Mouse (Mus musculus) heart, postnatal 0 days (tissue): ENCODE results near the gene Terf2. TPM values are rescaled to one million over a fixed set of nuclear protein-coding genes. Genes with fewer than 3 reads are reported as not detected.

Experiments used
- ATAC-seq: fragments of 200-750 bp; cut with Nextera tagmentation; 2 replicates; pipeline ENCODE4 v1.8.0; 2017; ENCODE audit warnings: low read depth, moderate number of reproducible peaks, moderate library complexity; ENCODE audit not compliant: insufficient read depth
- DNase-seq: peaks from one replicate; pipeline ENCODE4 v3.0.0-alpha.2; 2016; ENCODE audit warnings: low spot score
- H3K27ac ChIP-seq: fragments of 300-500 bp; sonication (generic); 2 replicates; pipeline ENCODE4 v1.5.1; 2014; ENCODE audit warnings: low read depth, mild to moderate bottlenecking
- H3K27me3 ChIP-seq: fragments of 300-500 bp; sonication (generic); 2 replicates; pipeline ENCODE4 v1.6.1; 2014; ENCODE audit warnings: low read length, mixed read lengths; ENCODE audit not compliant: control insufficient read depth, insufficient read depth
- H3K36me3 ChIP-seq: fragments of 300-500 bp; sonication (generic); replicated peaks from 2 replicates; pipeline ENCODE4 v1.6.1; 2014; ENCODE audit warnings: low read length, mixed read lengths; ENCODE audit not compliant: control insufficient read depth, insufficient read depth
- H3K4me1 ChIP-seq: fragments of 300-500 bp; sonication (generic); 2 replicates; pipeline ENCODE4 v1.6.1; 2014; ENCODE audit warnings: antibody characterized with exemption; ENCODE audit not compliant: control insufficient read depth, insufficient read depth
- H3K4me2 ChIP-seq: fragments of 300-500 bp; sonication (generic); 2 replicates; pipeline ENCODE4 v1.6.1; 2014; ENCODE audit warnings: low read depth, mild to moderate bottlenecking, low read length, moderate library complexity
- H3K4me3 ChIP-seq: fragments of 300-500 bp; sonication (generic); 2 replicates; pipeline ENCODE4 v1.5.1; 2014; ENCODE audit warnings: low read depth, low read length
- H3K9ac ChIP-seq: fragments of 300-500 bp; sonication (generic); replicated peaks from 2 replicates; pipeline ENCODE4 v1.6.1; 2014; ENCODE audit warnings: low read depth, low read length, mixed read lengths
- H3K9me3 ChIP-seq: fragments of 300-500 bp; sonication (generic); replicated peaks from 2 replicates; pipeline ENCODE4 v1.6.1; 2016; ENCODE audit warnings: low read length; ENCODE audit not compliant: control insufficient read depth
- CTCF ChIP-seq: IDR thresholded peaks from 2 replicates; pipeline ENCODE4 v1.5.1; 2016; ENCODE audit warnings: antibody characterized with exemption, control low read depth, low read depth
- EP300 ChIP-seq: IDR thresholded peaks from 2 replicates; pipeline ENCODE4 v1.6.1; 2016; ENCODE audit warnings: antibody characterized with exemption, low read depth
- WGBS: fragments of 180-500 bp; shearing (Covaris S2); extraction: QIAGEN DNeasy Blood & Tissue Kit; methylation state at CpG from one replicate; pipeline ENCODE4 v1.1.7; 2014; 5-methylcytosine and 5-hydroxymethylcytosine counted together
- polyA plus RNA-seq: library from polyadenylated mRNA; unstranded; fragments of >200 nt; fragmentation: Nextera tagmentation; extraction: Ambion mirVana; gene quantifications from 2 replicates; pipeline ENCODE4 v1.2.1, GENCODE M21; 2015
- total RNA-seq: library from RNA; depleted of rRNA; stranded (reverse); fragments of >200 nt; gene quantifications from 2 replicates; pipeline ENCODE4 v1.2.3, GENCODE M21; 2014; ENCODE audit warnings: low replicate concordance

The Terf2 gene
- total and polyA plus RNA-seq, 2 experiments from 2014 or later, result 7.3 to 8.2 TPM

DNA sequence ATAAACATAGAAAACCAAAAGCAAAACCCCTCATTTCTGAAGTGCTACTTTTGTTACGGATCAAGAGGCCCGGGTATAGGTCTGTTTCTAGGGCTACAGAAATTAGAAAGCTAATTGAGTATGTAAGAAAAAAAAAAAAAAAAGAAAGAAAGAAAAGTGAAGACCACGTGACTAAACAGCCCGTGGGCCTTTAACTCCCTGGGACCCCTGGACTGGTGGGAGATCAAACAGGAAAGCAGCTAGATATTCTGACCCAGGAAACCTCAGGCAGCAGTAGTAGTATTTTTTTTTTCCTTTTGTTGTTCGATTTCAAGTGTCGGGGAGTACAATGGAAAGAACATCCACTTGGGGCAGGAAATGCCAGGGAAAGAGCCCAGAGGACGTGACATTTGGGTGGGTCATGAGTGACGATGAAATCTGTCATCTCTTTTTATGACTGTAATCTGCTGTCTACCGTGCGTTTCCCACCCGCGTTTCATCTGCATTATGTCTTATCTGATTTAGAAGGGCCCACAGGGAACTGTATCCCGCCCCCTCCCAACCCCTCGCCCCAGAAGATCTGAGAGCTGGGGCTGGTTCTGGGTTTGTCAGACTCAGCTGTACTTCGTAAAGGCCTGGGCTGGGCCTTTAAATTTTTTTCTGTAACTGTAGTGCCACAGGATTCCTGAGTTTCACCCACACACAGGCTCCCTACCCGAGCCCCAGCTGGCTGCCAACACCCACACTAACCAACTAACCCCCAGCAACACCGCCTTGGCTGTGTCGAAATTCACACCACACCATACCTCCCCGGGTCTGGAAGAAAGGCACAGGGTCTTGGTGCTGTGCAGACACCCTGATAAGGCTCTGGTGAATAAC lies 18.0 kb upstream of the Terf2 start:
- no peak for DNase-seq
- H3K4me2 ChIP-seq, result peak overlapping the region; percentile 37
- H3K36me3 ChIP-seq, result no peaks in the 10 kb centered on the region
- TF ChIP-seq CTCF, result no peak
- TF ChIP-seq EP300, result no peak
- peak overlapping the region; percentile 73 for H3K27ac ChIP-seq
- H3K27me3 ChIP-seq, result no peaks in the 10 kb centered on the region
- peak overlapping the region; percentile 3; the same call in 1 of the 2 replicates for H3K4me3 ChIP-seq
- peaks cover 14% of the 10 kb centered on the region for H3K4me1 ChIP-seq
- ATAC-seq, result peak; percentile 22; the same call in 1 of the 2 replicates
- peak overlapping the region; percentile 47 for H3K9ac ChIP-seq
- H3K9me3 ChIP-seq, result no peaks in the 10 kb centered on the region
- 32% methylated on average over 19 of the region's 19 CpGs for WGBS

DNA sequence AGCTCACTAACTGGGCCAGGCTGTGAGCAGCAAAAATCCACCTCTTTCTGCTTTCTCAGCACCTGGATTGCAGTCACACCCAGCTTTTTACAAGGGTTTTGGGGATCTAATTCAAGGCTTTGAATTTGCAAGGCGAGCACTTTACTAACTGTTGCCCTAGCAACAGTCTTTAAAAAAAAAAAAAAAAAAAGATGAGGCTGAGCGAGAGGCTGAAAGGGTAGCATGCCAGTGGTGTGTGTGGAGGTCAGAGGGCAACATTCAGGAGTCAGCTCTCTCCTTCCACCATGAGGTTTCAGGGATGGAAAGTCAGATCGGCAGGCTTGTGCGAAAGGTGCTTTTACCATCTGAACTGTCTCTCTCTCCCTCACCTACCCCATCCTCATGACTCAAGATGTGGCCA lies 16.9 kb upstream of the Terf2 start:
- Histone ChIP-seq H3K4me1 (peaks cover 3% of the 10 kb centered on the region; the same call in 1 of the 2 replicates), H3K27me3 (no peaks in the 10 kb centered on the region), H3K9ac (no peak overlapping the region), H3K27ac (no peak overlapping the region), H3K36me3 (no peaks in the 10 kb centered on the region), H3K9me3 (no peaks in the 10 kb centered on the region), H3K4me3 (no peak overlapping the region), H3K4me2 (no peak overlapping the region)
- no peak for DNase-seq
- ATAC-seq, result no peak
- 83% methylated on average over 4 of the region's 4 CpGs for WGBS
- no peak for TF ChIP-seq EP300
- no peak for TF ChIP-seq CTCF

DNA sequence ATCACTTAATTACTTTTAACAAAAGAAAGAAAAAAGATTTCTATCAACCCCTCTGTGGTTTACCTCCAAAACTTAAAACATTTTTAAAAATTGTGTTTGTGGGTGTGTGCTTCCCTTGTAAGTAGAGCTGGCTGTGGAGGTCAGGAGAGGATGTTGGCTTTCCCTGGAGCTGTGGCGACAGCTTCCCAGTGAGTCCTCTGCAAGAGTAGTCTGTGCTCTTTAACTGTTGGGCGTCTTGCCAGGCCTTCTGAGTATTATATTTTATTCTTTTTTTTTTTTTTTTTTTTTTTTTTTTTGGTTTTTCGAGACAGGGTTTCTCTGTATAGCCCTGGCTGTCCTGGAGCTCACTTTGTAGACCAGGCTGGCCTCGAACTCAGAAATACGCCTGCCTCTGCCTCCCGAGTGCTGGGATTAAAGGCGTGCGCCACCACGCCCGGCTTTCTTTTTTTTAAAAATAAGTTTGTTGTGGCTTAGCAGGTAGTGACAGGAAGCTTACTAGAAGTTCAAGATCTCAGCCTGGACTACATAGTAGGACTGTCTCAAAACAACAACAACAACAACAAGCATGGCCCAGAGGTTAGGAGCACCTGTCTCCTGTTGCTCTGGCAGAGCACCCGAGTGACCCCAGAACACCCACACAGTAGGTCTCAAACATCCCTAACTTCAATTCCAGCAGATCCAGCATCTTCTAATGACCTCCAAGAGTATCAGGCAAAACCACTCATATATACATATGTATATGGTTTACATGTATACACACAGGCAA lies 15.2 kb upstream of the Terf2 start:
- 76% methylated on average over 10 of the region's 11 CpGs for WGBS
- H3K36me3 ChIP-seq, result no peaks in the 10 kb centered on the region
- no peaks in the 10 kb centered on the region for H3K27me3 ChIP-seq
- no peak for DNase-seq
- no peak overlapping the region for H3K4me3 ChIP-seq
- no peak overlapping the region for H3K4me2 ChIP-seq
- H3K4me1 ChIP-seq, result no peaks in the 10 kb centered on the region
- TF ChIP-seq CTCF (no peak), EP300 (no peak)
- H3K9ac ChIP-seq, result no peak overlapping the region
- H3K9me3 ChIP-seq, result no peaks in the 10 kb centered on the region
- ATAC-seq, result no peak
- H3K27ac ChIP-seq, result no peak overlapping the region

DNA sequence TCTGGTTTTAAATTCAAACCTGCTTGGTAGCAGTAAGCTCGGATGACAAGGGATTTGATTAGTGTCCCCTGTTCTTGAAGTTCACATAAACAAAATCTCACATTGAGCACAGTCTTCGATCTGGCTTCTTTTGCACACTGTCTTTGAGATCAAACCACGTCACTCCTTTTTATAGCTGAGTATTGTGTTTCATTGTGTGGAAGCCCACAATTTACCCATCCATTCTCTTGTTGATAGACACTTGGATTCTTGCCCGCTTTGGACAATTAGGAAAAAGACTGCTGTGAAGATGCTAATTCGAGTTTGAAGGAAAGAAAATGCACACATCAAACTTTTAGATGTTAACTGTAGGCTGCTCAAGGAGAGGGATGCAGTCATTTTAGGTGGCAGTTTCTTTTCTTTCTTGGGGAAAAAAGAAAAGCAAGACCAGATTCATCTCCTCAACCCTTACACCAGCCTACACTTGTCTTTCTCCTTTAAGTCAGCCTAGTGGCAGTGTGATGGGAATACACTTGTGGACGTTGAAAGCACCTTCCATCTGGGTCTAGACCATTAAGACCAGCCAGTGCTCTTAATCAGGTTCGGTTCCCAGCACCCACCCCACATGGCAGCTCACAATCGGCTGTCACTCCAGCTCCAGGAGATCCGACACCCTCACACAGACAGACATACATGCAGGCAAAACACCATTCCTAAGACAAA lies 14.4 kb upstream of the Terf2 start:
- 64% methylated on average over 9 of the region's 9 CpGs for WGBS
- H3K36me3 ChIP-seq, result no peaks in the 10 kb centered on the region
- no peak overlapping the region for H3K27ac ChIP-seq
- no peaks in the 10 kb centered on the region for H3K4me1 ChIP-seq
- ATAC-seq (no peak), DNase-seq (no peak)
- no peak overlapping the region for H3K4me2 ChIP-seq
- no peaks in the 10 kb centered on the region for H3K27me3 ChIP-seq
- no peak overlapping the region for H3K4me3 ChIP-seq
- H3K9me3 ChIP-seq, result no peaks in the 10 kb centered on the region
- H3K9ac ChIP-seq, result no peak overlapping the region
- TF ChIP-seq EP300, result no peak
- TF ChIP-seq CTCF, result no peak

DNA sequence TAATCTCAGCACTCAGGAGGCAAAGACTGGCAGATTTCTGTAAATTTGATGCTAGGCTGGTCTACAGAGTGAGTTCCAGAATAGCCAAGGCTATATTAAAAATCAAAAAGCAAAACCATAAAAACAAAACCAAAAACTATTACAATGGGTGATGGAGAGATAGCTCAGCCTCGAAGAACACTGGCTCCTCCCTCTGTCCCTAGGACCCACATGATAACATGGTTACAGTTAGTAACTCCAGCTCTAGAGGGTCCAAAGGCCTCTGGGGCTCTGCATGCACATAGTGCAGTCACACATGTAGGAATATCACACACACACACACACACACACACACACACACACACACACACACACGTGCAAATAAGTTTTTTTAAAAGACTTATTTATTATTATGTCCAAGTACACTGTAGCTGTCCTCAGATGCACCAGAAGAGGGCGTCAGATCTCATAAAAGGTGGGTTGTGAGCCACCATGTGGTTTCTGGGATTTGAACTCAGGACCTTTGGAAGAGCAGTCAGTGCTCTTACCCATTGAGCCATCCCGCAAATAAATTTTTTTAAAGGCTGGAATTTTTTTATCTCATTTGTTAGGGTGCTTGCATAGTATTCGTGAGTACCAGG lies 13.6 kb upstream of the Terf2 start:
- DNase-seq, result no peak
- no peak overlapping the region for H3K27ac ChIP-seq
- ATAC-seq, result no peak
- H3K36me3 ChIP-seq, result no peaks in the 10 kb centered on the region
- H3K4me2 ChIP-seq, result no peak overlapping the region
- no peak overlapping the region for H3K4me3 ChIP-seq
- 76% methylated on average over 5 of the region's 5 CpGs for WGBS
- H3K9ac ChIP-seq, result no peak overlapping the region
- TF ChIP-seq EP300 (no peak), CTCF (no peak)
- H3K27me3 ChIP-seq, result no peaks in the 10 kb centered on the region
- H3K4me1 ChIP-seq, result no peaks in the 10 kb centered on the region
- no peaks in the 10 kb centered on the region for H3K9me3 ChIP-seq
